Mouse (Mus musculus): ENCODE results near the gene Osbpl2.
A peak's percentile ranks its signal among the peaks of the same experiment; 100 is the strongest.

The Osbpl2 gene

DNA sequence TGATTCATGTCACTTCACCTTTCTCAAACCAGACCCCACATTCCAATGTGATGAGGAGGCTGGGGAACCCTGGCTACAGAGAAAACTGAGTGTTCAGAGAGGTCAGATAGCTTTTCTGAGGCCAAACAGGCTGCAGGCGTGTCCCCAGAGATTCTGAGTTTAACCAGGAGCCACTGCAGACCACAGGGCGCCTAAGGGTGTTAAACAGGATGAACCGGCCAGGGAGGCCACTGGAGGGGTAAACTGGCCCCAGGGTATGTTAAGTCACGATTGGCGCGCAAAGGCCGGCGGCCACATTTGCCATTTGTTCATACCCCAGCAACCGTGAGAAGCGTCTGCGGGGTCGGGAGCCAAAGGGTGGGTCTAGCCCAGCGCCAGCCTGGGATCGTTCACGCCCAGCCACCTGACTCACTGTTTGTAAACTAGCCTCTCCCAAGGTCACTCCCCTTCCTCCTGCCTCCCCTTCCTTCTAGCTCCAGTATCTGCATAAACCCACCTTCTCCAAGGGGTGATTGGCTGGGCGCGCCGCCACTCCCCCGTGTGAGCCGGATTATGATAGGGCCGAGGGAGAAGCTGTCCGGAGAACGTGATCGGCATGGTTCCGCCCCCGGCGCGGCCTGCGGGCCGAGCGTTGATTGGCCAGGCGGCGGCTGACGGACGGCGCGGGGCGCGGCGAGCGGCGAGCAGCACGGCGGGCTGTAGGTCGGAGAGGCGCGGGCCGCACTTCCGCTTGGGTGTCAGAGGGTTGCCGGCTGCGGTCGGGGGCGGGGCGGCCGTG is at the start of gene Osbpl2:
Gene Osbpl2 (plus strand): TSS at position 646 of the 778 bp plus-strand sequence.
- DNase-seq (ENCODE audit: low spot score in 2 of 2) = peak; percentile 100

DNA sequence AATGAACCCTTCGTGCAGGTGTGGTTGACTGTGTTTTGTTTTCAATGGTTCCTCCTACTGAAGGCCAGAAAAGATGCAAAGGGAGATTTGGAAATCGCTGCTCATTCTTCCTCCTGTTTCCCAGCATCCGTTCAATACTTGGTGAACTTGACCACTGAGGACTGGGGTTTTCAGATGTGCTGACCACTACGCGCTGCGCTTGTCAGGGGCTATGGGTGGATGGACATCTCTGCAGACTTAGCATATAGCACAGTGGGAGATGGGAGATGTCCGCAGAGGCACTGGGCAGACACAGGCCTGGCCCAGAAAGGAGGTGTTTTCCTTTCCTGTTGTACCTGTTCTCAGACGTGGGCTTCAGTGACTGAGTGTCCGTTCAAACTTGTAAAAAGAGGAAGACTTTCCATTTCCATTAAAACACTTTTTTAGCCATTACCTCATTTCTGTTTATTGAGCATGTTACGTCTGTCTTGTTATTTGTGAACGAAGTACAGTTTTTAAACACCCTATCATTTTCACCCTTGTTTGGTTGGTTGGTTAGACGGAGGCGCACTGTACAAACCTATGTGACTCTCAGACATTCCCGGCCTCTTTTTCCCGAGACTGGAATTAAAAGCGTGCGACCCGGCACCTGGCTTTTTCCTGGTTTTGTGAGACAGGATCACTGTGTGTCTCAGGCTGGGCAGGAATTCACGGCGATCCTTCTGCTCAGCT is 49.2 kb upstream of the Osbpl2 start:
- no peak for DNase-seq (ENCODE audit: low spot score in 2 of 2)

DNA sequence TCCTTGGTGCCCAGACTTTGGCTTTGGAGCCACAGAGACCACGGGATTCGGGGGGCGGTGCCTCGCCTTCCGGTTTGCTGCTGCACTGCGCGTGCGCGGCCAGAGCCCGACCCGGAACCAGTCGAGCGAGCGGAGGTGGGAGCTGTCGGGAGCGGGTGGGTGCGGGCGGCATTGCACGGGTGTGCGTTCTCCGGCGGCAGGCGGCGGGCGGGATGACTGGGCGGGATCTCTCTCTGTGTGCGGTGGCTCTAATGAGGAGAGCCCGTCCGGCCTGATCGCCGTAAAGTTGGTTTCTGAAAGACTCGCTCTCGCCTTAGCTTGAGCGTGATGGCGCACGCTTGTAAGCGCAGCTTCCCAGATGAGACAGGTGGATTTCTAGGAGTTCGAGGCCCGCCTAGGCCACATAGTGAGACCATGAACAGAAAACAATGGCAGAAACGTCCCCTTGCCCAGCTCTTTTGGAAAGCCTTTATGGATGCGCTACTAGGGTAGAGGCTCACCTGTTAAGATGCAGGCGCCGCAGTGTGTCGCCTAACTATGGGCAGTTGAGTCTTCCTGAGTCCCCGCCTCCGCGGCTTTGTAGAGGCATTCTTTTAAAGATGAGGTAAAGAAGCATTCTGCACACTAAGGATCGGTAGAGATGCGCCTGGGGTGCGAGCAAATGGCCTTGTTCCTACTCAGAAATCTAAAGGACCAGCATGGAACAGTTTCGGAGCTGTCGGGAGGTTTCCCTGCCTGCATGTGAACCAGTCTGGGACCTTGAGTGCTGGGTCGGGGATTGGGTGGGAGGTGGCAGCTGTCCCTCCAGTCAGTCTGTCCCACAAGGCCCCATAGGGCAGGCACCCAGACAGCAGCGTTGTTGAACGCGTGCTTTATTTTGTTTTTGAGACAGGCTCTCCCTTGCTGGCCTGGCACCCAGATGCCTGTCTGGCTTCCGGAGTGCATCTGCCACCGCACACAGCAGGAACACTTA is 48.3 kb upstream of the Osbpl2 start, which contains the start of gene Mtg2:
Gene Mtg2 (plus strand): TSS at position 108 of the 973 bp plus-strand sequence.
- peak; percentile 93 to 96 for DNase-seq (ENCODE audit: low spot score in 2 of 2)

DNA sequence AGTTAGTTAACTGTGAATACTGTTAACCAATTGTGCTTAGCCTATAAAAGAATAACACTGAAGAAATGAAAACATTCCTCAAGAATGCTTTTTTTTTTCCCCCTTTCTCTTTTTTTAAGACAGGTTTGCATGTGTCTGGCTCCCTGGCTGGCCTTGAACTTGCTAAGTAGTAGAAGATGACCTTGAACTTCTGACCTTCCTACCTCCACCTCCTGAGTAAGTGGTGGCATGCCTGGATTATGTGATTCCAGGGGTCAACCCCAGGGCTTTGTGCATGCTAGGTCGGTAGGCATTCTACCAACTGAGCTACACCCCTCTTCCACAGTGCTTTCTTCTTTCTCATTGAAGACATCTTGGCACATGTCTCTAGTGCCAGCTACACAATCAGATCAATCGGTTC is 47.4 kb upstream of the Osbpl2 start:
- no peak for DNase-seq (ENCODE audit: low spot score in 2 of 2)

DNA sequence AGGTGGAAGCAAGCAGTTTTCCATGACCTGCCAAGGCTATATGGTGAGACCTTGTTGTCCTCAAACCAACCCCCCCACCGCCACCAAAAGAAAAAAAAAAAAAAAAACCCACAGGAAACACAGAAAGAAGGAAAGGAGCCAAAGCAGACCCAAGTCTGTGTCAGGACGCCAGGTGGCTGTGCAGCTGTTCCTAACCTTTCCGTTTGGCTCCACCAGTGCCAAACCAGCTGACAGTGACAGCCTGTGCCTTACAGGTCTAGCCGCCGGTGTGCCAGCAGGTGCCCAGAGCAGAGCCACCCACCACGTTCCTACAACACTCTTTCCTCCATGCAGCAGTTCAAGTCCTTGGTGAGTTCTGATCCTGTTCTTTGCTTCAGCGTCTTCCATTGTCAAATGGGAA is 46.2 kb upstream of the Osbpl2 start:
- no peak for DNase-seq (ENCODE audit: low spot score in 2 of 2)

DNA sequence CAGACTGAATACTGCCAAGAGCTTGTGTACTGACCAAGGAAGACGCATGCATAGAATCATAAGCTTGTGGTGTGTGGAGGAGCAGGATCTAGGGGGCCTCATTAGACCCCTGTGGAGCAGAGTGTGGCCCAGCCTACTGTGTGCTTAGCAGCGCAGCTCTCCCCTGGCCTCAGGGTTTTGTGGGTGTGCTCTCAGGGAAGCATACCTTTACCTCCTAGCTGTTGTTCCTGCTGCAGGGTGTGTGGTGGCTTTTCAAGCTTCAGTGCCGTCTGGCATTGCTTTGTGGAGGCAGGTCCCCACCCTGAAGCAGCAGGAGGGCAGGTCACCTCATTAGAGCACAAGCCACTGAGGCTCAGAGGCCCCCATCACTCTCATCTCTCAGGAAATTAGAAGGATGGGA is 41.5 kb upstream of the Osbpl2 start:
- DNase-seq (ENCODE audit: low spot score in 2 of 2) = no peak

DNA sequence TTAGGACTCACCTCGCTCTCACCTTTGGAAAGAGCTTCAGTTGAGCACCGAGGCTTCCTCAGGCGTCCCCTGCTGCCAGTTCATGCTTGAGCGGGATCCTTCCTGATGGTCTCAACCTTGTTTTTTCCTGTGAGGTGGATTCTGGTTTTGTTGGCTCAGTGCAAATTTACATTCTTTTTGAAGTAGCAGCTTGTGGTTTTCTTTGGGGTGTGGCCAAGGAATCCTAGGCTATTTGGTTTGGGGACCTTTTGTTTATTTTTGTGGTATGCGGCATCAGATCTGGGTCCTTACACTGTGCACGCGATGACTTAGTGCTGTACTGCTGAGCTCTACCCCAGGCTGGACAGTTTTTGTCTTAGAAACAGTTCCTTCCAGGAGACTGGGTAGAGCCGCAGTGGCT is 38.4 kb upstream of the Osbpl2 start:
- DNase-seq (ENCODE audit: low spot score in 2 of 2) = no peak

DNA sequence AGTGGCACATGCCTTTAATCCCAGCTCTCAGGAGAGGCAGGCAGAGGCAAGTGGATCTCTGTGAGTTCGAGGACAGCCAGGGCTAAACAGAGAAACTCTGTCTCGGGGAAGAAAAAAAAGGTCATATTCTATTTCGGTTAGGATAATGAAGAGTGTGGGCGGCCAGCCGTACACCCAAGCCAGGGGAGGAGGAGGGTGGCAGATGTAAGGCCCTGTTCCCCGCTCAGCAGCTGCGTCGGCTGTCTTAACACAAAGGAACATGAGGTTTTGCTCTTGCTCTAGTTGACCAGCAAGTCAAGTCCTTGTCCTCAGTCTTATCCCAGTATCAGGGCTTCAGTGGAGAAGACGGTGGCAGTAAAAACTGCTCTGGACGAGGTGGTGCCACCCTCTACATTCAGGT is 36.0 kb upstream of the Osbpl2 start:
- no peak for DNase-seq (ENCODE audit: low spot score in 2 of 2)

DNA sequence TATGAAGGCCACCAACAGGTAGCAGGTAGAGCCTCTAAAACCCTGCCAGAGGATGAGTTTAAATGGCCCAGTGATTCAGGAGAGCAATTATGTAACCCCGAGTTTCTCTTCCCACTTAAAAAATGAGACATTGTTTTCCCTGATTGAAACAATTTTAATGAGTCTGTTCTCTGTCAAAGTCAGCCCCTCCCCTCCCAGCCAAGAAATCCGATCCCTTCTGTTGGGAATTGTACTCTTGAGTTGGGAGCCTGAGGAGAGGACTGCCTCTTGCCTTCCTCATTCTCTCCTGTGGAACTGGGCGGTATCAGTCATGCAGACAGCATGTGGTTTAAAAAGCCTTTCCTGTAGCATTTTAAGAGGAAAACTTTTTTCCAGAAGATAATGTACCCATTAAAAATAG is 34.5 kb upstream of the Osbpl2 start:
- DNase-seq (ENCODE audit: low spot score in 2 of 2) = no peak

DNA sequence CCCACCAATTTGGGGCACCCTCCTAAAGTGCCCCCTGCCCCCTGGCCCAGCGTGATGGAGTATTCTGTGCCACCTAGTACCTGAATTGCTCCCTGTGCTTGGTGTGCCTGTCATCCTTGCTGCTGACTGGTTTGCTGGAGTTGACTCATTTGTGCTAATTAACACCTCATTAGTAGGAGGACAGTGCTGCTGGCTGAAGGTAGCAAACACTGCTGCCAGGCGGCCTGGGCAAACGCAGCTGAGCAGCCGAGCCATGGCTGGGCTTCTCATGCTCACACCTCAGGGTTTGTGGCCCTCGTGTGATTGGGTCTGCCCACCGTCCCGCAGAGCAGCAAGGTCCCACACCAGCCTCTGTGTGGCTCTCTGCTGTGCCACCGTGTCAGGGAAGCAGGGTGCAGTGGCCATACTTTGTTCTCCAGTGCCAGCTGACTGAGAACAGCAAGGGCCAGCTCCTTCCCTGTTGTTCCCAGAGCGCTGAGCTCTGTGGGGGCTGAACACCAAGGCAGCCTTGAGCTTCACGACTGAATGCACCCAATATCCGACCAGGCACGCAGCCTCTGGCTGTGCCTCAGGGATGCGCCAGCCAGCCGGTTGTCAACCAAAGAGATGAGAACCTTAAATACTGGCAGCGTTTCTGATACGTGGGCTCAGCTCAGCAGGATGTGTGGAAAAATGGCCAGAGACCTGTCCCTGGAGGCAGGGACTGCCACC is 33.0 kb upstream of the Osbpl2 start:
- DNase-seq (ENCODE audit: low spot score in 2 of 2) = no peak

DNA sequence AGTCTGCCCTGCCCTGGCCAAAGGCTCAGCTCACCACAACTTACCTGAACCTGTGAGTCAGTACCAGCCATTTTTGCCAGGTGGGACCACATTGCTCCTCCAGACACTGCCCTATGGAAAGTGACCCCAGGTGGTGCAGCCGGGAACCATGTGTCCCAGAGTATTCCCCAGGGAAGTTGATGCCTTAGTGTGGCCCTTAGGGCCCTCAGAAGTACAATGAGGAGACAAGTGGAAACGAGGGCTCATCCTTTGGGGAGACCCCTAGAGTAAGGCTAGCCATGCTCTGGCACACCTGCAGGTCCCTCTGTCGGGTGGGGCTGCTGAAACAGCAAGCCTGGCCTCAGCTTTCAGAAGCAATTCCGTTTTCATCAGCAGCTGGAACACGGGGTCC is 32.5 kb upstream of the Osbpl2 start:
- no peak for DNase-seq (ENCODE audit: low spot score in 2 of 2)

DNA sequence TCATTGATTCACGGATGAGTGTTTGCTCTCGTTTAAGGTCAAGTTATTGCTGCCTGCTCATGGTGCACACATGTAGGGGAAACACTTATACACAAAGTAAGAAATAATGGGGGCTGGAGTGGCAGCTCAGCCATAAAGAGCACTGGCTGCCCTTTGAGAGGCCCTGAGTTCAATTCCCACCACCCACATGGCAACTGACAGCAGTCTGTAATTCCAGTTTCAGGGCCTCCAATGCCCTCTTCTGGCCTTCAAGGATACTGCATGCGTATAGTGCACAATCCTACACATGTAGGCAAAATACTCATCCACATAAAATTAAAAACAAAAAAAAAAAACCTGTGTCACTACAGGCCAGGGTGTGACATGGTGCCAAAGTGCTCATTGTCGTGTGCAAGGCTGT is 31.6 kb upstream of the Osbpl2 start:
- DNase-seq (ENCODE audit: low spot score in 2 of 2) = no peak

DNA sequence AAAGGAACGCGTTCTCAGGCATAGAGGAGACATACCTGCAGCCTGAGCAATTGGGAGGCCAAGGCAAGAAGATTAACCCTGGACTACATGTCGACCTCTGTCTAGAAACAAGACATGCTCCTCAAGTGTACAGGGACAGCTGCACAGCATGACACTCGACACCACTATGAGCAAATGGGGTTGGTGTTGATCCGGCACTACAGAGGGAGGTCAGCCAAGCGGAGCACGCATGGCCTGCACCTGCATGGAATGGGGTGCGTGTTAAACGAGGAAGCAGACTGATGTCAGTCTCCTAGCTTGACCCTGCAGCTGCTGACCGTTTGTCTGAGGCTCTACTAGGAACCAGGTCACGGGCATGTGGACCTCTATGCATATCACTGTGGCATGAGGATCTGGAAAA is 28.8 kb upstream of the Osbpl2 start:
- no peak for DNase-seq (ENCODE audit: low spot score in 2 of 2)

DNA sequence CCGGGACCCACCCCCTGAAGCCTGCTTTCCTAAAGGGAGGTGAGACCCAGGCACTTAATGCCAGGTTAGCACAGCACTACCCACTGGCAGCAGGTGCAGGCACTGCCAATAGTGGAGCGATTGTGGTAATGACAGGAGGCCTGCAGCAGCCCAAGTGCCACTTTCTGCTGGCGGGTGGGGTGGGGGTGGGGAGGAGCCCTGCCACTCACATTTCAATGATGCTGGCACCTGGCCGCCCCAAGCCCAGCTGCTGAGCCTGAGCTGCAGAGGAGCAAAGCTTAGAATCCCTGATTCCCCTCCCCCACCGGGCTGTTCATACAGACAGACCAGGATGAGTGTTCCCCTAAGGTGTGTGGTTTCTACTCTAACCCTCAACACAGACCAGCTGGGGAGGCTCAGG is 23.4 kb upstream of the Osbpl2 start:
- DNase-seq (ENCODE audit: low spot score in 2 of 2) = no peak

DNA sequence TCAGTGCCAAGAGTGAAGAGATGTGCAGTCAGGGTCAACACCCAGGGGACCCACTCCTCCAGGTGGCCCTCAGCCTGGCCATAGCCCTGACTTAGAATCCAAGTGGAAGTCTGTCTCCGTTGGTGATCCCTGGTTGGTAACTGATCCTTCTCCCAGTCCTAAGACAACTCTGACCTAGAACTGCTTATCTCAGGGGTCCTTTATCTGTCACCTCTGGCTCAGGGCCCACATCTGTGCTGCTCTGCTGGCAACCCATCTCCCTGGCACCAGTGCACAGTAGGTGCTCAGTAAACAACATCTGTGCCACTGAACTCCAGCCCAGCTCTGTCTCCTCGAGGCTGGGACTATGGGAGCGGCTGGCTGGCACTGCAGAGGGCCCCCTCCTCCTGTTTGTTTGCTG is 21.5 kb upstream of the Osbpl2 start:
- DNase-seq (ENCODE audit: low spot score in 2 of 2) = no peak

DNA sequence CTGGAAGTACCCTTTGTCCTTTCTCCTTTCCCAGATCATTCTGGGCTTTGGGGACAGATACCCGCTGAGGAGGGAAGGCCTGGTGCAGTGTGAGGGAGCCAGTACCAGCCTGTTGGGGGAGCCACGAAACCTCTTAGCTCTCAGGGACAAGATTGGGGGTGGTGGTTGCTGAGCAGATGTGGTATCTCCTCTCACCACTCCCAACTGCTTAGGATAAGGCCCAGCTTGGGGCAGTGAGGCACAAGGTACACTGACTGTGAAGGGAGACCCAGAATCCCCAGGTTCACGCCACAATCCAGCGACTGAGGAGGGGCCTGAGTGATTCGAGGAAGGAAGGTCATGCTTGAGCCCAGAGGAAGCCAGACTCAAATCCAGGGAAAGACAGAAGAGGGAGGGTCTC is 20.9 kb upstream of the Osbpl2 start:
- DNase-seq (ENCODE audit: low spot score in 2 of 2) = no peak

DNA sequence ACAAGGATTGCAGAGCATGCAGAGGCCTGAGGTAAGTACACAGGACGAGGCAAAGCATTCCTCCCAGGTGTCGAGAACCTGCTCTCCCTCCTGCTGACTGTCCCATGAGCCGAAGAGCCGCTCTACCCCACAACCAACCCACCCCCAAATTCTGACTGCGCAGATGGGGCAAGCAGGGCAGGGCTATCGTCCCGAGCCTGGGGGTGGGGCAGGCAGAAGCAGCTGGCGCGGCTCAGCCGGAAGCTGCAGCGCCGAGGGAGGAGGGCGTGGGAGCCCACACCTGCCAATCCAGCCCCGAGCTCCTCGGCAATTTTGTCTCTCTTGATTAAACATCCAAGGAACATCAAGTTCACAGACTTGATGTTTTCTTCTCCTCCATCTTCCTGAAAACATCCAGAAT is 19.6 kb upstream of the Osbpl2 start:
- DNase-seq (ENCODE audit: low spot score in 2 of 2) = no peak

DNA sequence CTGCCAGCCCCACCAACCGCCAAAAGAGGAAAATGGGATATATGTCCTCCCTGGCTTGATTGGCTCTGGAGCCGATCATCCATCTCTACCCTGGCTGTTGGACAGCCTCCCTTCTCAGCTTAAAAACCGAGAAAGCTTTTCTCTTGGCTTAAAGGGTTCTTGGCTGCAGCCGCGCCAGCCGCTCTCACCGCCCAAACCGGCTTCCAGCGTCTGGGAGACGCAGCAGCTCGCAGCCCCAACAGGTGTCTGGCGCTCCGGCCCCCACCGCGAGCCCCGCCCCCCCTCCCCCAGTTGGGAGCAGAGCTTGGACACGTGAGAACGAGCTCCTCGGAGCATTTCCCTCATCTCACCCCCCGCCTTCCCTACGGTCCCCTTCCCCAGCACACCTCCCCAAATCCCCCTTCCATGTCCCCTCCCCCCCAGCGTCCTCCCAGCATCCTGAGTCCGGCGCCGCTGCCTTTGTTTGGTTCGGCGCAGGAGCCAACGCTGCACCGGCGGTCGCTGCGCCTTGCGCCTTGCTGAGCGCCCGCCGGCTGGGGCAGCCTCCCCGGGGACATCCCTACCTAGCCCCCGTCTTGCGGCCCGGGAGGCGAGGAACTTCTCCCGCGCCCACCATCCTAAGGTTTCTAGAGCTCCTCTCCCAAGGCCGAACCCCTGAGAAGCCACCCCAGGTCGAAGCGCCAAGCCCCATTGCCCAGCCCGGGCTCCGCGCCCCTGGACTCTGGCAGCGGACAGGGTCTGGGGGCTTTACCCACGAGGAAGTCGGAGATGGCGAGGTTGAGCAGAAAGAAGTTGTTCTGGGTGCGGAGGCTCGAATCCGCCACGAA is 15.7 kb upstream of the Osbpl2 start:
- no peak for DNase-seq (ENCODE audit: low spot score in 2 of 2)

DNA sequence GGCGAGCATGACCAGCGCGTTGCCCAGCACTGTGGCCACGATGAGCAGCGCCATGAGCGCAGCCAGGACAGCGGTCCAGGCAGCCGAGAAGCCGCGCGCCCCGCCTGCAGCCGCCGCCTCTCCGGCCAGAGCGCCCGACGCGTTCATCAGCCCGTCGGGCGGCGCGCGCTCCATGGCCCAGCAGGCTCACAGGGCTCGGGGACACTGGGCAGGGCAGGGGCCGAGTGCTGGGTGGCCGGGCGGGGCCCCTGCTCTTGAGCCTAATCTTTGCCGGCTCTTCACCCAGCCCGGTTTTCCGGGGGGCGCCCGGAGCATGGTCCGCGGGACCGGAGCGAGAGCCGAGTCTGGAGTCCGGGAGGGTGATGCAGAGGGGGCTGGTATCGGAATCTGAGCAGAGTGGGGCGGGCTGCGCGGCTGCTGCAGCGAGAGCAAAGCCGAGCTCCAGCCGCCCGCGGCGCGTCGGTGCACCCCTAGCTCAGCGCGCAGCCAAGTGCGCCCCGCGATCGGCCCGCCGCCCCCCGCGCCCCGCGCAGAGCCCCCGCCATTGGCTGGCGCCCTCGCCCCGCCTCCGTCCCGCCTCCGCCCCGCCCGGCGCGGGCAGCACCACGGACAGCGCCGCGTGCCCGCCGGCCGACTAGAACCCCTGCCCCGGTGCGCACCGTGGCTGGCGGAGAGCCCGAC is 15.0 kb upstream of the Osbpl2 start, which contains the start of gene Hrh3:
Gene Hrh3 (minus strand): TSS at position 511 of the 681 bp plus-strand sequence.
- DNase-seq (ENCODE audit: low spot score in 2 of 2) = peak; percentile 74

Data from urinary bladder, postnatal 4 days (tissue).